Mouse (Mus musculus) ovary, postnatal 14 days (tissue): ENCODE measurements around the gene Rbm44.

Experiments used
- DNase-seq: peaks from one replicate; pipeline ENCODE4 v3.0.0; 2022; ENCODE audit warnings: low spot score

Gene Rbm44

DNA sequence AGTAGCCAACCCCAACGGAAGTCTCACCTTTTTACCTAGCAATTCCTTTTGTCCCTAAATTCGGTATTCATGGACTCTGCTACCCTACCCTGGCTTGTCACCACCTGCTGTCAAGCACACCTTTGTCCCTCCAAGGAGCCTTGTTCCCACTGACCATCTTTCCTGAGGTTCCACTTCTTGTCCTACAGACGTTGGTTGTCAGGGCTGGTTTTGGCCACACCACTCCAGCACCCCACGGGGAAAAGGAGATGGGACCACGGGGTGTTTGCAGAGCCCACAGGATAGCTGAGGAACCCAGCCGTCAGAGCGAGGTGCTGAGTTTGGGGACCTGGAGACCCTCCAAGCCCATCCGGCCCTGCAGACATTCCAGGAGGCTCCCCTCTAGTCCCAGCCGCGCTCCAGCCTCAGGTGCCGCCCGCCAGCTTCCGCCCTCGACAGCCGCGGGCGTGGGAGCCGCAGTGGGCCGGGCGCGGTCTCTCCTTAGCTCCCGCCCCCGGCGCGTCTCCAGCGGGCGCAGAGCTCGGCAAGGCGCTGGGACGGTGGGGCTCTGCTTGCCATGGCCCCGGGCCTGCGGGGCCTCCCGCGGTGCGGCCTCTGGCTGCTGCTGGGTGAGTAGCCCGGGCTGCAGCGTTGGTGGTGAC, 34.8 kb downstream of the Rbm44 start, which contains the start of gene Ramp1:
Gene Ramp1, plus strand, starts transcription at position 290 of the 641 bp plus-strand sequence.
- DNase-seq = peak; percentile 37

DNA sequence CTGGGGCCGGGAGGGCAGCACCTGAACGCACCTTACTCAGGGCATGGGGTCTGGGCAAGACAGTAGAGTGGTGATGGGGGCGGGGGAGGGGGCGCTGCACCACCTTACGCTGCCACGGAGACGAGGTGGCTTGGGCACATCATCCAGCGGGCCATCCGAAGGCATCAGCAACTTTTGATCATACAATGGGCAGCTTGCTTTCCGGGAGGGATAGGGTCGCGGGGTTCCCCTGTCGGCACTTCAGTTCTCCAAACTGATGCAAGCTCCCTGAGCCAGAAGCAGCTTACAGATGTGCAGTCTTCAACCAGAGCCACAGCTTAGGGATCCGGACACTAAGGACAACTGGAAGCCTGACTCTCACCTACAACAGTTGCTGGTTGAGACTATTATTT, 35.3 kb downstream of the Rbm44 start:
- DNase-seq = no peak

DNA sequence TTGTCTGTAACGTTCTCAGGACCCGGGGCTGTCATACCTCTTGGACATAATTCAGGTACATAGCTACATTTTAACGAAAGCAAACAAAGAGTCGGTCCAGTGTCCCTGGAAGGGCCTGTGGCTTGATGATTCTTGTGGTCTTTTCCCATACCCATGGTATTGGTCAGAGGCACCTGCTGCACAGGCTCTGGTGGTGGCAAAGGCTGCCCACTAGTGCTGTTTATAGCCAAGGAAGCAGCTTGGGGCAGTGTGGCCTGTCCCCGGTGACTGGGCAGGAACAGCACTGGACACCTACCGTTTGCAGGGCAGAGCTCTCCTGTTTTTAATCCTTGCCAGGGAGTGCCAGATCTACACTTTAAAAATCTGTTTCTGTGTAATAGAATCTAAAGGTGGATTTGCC, 35.8 kb downstream of the Rbm44 start:
- DNase-seq = no peak

DNA sequence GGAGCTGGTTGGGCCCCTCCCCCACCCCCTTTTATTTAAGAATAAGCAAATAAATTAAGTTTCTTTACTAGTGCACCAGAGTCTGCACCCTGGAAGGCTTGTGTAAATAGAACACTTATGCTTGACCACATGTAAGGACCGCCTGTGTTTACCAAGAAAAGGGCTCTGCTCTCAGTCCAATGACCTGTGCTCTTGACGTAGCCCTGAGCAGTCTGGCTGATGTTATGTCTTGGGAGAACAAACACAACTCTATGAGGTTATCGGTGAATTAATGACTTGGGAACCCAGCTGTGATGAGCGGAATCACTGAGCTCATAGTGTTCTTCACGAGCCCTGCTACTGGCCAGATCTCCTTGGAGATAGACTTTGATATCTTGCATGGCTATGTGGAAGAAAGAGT, 36.4 kb downstream of the Rbm44 start:
- no peak for DNase-seq

DNA sequence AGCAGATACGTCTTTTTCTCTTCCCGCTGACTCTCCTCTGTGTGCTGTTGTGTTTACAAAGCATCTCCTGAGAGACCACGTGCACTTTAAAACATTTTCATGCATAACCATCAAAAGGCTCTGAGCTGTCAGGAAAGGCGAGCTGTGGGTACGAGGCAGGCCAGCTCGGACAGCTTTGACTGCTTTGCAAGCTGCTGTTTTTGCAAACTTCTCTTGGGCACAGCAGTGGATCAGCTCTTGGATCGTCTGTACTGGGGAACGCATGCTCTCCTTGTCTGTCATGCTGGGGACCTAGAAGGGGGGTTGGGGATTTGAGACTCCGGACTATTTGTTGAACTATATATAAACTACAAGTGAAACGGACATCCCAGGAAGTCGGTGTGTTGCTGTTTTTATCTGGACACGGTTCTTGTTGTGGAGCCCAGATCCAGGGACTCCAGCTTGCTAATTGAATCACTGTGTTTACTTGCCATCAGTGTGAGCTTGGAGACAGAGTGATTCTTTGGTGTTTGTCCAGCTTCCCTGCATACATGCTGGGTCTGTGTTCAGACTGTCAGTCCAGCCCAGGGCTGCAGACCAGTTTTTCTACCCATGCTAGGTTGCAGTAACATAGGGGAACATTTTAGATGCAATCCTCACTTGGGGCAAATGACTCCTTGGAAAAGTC, 37.0 kb downstream of the Rbm44 start:
- no peak for DNase-seq

DNA sequence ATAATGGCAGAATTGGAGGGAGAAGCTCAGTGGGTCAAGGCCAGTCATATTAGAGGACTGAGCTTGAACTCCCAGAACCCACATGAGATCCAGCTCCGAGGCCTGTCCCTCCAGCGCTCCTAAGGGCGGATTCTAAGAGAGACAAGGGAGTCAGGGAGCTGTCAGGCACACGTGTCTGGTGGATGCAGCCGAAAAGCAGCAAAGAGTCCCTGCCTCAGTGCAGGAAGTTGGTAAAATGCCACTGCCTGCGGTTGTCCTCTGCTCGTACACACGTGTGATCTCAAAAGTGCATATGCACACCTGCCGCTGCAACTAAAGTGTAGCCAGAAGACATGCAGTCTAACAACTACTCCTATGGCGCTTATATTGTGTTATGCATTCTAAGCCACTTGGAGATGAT, 38.4 kb downstream of the Rbm44 start:
- no peak for DNase-seq

DNA sequence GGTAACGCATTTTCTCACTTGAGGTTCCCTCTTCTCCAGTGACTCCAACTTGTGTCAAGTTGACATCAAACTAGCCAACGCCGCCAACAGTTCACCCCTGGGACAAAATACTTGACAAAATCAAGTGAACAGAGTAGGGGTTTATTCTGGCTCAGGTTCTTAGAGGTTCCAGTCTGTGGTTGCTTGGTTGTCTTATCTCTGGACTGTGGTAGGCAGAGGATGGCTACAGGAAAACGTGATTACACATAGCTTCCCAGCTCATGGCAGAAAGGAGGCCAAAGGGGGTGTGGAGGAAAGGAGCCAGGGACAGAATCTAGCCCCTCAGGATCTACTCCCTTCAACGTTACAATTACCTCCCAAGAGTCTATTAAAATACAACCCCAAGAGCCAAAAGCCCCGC, 41.8 kb downstream of the Rbm44 start:
- DNase-seq = no peak

DNA sequence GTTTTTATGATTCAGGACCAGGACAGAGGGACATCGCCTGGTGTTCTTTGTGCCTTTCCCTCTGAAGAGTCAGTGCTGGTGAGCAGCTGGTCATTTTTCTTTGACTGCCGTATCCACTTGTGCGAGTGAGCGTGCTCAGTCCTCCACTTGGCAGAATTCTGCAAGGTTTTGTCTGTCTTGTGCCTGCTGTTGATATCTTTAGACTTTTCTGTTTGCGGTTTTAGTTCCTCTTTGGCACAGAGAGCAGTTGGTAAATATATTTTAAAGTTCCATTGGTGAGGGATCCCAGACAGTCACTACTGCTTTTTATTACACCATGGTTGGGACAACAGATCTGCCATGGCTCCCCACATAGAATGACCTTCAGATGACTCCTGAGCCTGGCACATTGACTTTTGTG, 42.4 kb downstream of the Rbm44 start:
- DNase-seq = no peak

DNA sequence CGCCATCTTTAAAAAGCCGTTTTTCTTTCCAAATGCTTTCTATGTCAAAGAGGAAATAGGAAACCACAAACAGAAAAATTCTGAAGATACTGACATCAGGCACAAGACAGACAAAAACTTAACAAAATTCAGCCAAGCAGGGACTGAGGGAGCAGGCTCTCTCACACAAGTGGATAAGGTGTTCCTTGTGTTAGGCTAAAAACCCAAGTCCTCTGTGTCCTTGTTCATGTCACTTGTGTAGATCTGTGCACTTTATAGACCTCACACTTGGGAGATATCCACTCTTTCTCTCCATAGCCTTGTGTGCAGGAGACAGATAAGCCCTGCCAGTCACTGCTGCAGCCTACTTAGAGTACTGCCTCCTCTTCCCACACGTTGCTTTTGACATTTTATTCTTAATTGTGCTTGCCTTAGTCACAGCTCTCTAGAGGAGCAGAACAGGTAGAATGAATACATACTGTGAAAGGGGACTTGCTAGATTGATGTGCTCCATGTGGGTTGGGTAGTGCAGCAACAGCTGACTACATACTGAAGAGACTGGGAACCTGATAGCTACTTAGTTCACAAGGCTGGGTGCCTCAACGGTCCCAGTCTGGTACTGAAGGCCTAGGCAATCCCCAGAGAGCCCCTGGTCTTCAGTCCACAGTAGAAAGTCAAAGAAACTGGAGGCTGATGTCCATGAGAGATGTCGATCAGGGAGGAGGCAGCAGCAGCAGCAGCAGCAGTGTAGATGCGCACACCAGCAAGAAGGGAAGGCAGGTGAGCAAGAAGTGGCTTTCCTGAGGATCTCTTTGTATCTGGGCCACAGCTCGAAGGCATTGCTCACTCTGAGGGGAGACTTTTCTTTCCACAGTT, 43.1 kb downstream of the Rbm44 start:
- no peak for DNase-seq

DNA sequence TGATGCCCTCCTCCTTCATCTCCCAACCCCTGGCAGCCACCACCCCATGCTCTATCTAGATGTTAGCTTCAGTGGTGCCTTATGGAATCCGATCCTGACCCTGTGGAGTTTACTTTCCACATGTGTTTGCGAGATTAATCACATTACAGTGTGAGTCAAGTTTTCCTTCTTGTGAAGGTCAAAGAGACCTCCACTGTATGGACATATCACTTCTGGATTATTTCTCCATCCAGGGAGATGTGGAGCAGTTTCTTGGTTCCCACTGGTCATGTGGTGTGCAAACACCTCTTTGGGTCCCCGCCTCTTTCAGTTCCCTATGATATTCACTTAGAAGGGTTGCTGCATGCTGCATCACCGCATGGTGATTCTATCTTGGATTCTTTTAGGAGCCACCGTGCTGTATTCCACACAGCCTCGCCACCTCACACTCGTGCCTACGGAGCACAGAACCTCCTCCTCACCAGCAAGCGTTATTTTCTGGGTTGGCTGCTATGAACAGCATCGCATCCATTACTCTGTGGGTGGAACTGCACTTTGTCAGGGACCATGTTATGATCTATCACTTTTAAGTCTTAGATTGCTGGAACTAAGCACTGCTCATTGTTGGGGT, 44.1 kb downstream of the Rbm44 start:
- no peak for DNase-seq

DNA sequence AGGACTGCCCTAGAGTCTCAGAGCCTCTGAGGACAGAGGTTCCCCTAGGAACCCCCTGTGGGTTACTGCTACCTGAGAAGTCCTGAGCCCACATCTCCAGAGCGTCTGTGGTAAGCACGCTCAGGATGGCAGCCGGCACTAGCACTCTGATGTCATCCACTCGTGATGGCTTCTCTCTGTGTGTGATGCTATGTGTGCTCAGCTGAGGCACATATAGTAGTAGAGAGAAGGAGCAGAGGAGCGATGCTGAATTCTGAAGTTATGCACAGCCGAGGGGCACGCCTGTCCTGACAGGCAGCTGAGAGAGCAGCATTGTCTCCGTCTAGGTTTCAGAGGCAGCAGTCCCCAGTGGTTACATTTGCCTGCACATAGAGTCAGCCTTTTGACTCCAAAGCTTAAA, 47.3 kb downstream of the Rbm44 start:
- no peak for DNase-seq

DNA sequence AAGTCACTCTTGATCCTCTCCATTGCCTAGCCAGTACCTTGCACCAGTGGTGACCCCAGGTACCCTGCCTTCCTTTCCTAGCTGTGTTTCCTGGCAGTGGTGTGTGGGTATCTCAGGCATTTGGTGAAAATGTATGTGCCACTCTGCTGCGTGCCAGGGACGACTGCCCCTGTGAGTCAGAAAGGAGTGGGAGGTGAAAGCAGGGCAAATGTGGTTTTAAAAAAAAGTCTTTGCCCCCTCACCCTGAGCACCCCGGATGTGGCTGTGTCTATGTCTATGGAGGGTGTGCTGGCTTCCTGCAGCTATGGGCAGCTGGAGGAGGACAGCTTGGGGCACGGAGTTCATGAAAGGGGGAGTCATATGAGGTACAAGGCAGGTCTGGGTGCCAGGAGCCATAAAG, 48.4 kb downstream of the Rbm44 start:
- no peak for DNase-seq

DNA sequence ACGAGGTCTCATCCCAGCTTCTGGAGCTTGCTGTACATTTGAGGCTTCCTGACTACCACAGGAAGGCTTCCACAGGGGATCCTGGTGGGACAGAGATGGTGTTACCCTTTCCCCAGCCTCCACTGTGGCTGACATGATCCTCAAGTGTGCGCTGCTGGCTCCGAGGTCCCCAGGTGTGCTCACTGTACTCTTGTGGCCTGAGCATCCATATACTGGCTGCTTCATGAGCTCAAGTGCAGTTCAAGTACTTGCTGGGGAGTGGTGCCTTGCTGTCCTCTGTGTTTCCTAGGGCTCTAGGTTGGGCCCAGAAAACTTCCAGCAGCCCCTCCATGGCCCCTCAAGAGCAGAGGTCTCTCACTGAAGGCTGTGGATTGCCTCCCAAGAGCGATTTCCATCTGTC, 48.8 kb downstream of the Rbm44 start:
- DNase-seq = no peak

DNA sequence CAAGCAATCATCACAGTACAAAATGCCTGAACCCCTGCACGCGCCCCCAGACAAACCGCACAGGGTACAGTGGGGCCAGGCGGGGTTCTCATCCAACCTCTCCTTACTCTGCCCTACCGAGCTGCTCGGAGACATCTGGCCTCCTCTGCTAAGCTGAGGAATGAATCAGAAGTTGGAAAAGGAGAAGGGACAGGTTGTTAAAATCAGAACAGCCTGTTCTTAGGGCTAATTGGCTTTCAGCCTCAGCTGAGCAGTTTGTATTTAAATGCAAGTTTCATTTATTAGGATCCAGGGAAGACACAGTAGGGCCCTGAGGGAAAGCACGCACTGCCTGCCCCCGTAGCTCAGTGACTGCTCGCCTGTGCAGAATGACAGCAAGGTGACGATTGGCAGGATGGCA, 54.9 kb downstream of the Rbm44 start:
- DNase-seq = no peak

DNA sequence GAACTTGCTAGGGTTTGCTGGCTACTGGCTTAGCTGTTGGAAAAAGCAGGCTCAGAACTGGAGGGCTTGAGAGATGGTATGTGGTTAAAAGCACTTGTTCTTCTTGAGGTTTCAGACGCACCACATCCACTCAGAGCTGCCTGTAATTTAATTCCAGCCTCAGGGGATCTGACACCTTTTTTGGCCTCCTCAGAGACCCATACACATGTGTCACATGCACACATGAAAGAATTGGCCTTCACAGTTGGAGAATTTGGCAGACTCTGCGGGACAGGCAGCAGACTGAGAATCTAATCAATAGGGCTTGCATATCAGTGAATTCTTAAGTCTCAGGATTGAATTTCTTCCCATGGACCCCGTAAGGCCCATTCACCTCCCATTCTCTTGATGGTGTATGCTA, 56.2 kb downstream of the Rbm44 start:
- no peak for DNase-seq

DNA sequence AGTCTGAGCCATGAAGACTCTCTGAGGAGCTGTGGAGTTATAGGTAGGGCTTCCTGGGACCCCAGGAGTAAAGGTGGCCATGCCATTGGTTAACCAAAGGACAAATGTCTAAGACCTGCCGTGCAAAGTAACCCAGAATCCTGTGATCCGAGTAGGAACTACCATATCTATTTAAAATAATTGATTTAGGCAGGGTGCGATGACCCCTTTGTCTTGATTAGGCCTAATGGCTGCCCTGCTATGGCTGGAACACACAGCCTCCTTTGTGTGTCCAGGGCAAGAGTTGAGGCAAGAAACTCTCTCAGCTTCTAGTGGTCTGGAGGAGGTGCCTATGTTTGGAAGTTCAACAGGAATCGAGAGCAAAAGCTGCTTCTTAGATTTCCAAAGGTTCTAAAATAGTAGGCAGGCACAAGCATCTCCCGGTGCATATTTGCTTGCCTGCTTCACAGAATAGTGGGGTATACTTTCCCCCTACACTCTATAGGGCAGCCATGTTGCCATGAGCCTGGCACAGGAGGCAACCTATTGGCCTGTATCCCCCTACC, 59.4 kb downstream of the Rbm44 start:
- no peak for DNase-seq

DNA sequence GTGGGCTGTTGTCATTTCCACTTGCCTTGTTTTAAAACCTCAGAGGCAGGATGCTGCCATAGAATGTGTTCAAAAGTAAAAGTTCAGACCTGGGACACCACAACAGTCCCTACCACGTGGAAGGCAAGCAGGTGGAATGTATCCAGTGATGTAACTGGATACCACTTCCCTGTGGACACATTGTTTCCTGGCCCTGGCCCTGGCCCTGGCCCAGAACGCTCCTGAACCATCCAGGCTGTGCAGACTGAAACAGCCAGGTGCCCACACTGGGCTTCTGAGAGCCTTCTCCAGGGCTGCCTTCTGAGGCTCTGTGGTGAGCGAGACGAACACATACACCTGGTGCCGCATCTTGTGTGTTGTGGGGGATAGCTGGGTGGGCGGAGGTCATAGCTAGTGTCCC, 60.8 kb downstream of the Rbm44 start:
- no peak for DNase-seq

DNA sequence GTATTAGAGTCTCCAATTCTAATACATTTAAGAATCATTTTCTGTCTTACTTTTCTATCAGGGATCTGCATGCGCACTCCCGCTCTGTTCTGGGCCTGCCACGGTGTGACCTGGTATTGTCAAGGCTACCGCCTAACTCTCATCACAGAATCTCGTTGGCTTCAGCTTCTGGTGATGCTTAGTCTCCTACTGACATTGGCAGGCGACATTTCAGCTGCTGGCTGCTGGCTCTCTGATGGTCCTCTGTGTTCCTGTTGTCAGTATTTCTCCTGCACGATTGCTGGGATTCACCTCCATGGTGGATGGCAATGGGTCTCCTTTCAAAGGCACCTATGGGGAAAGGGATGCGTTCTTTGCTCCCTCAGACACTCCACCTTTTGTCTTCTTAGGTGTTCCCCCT, 61.4 kb downstream of the Rbm44 start:
- no peak for DNase-seq

DNA sequence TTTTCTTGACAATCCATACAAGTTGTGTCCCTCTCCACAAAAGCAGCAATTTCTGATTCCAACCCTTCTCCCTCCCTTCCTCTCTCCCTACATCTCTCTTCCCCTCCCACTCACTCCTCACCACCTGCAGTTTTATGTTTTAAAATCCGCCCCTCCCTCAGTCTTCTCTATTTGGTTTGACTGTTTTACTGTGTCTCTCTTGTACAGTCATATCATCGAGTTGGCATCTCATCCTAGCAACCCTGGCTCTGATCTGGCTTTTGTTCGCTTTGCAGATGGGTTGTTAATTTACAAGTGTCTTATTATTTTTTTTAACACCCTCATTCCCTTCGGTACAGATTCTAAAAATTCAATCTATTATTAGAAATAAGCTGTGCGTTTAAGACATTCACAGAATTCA, 62.0 kb downstream of the Rbm44 start:
- no peak for DNase-seq

DNA sequence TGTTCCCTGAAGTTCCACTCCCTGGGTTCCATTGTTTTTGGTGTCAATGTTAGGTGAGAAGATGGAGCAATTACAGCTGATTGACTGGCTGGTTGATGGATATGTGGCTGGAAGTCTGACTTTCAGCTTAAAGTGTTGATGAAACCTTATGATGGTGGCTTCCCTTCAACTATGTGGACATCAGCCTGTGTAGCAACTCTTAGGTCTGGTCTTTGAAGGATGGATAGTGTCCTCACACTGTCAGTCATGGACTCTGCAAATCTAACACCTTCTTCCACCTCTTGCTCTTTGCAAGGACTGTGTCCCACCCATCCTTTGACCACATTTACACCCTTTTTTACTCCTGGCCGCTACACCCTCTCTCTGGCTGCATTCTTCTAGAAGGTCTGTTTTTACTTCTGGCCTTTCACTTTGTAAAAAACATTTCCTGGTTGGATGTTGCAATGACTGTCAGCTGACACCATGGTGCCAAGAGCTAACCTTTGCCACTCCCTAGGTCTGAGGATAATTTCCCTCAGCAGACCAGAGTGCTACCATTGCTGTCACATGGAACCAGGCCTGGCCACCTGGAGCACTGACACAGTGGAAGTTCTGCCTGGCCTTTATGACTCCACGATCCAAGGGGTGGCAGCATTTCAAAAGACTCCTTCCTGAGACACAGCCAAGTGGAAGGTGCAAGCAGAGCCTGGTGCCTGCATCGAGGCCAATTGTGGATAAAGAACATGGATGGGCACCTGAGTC, 62.6 kb downstream of the Rbm44 start:
- no peak for DNase-seq

DNA sequence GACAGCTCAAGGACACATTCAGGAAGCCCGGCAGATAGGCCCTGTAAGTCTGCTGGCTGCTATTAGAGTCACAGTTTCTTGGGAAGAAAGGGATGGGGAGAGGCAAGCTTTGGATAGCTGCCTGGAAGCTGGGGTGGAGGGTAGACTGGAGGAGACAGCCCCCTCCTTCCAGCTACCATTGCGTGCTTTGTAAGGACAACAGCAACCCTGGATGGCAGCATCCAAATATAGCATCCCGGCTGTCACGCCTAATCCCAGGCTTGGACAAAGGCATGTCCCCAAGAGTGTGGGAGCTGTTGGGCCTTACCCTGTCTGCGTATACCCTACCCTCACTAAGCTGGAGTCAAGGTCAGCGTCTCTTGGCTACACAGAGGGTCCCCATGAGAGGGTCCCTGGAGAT, 64.5 kb downstream of the Rbm44 start:
- DNase-seq = no peak

DNA sequence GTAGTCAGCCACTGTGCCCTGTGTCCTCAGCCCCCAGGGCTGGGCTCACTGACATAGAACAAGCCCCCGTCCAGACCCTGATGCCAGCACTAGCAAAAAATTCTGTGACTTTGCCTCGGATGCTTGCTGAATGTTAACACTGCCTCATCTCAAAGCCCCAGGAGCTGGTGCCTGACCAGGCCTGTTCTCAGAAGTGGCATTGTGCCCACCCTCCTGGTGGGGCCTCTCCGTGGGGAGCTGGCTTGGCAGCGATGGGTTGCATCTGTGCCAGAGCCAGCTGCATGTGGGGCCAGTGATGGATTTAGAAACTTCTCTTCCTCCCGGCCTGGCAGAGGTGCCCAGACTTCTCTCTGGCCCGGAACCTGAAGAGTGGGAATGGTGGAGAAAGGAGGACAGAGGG, 64.9 kb downstream of the Rbm44 start:
- peak; percentile 51 for DNase-seq
